Mouse (Mus musculus) bone marrow macrophage, adult 2 months (primary cell): ENCODE results near the gene Tmco3.

ENCODE experiments used
- CTCF ChIP-seq: IDR thresholded peaks from 2 replicates; pipeline ENCODE4 v1.5.1; 2012; ENCODE audit warnings: low read depth, mild to moderate bottlenecking, low read length, moderate library complexity
- POLR2A ChIP-seq: IDR thresholded peaks from 2 replicates; pipeline ENCODE4 v1.6.1; 2012; ENCODE audit warnings: mild to moderate bottlenecking, low read depth, low read length, borderline replicate concordance

DNA sequence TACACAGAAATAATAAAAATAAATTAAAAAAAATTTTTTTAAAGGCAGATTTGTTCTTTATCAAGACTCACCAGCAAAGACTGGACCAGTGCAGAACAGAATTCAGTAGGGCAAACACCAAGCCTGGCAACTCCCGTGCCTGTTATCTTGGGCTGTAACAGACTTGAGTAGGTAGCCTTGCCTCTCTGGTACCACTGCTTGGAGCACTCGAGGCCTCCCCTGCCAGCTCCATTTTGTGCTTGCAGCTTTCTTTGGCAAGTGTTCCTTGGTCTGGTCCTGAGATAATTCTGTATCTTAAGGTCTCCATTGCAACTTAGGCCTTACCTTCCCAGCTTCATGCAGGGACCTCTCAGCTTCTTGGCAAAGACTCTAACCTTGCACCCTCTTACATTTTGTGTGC lies 54.4 kb downstream of the Tmco3 start:
- TF ChIP-seq CTCF (no peak), POLR2A (no peak)
